Mouse (Mus musculus) kidney, embryonic 16.5 days (tissue): ENCODE data around the gene Bcat1. TPM values are rescaled to one million over a fixed set of nuclear protein-coding genes. Genes with fewer than 3 reads are reported as not detected.

ENCODE experiments used
- ATAC-seq: fragments of 200-750 bp; cut with Nextera tagmentation; 2 replicates; pipeline ENCODE4 v1.8.0; 2017; ENCODE audit warnings: moderate TSS enrichment; ENCODE audit not compliant: low FRiP score, low TSS enrichment
- H3K27ac ChIP-seq: fragments of 300-500 bp; sonication (generic); 2 replicates; pipeline ENCODE4 v1.5.1; 2014; ENCODE audit warnings: low read length
- H3K27me3 ChIP-seq: fragments of 300-500 bp; sonication (generic); 2 replicates; pipeline ENCODE4 v1.6.1; 2014; ENCODE audit warnings: low read length, control low read depth, mixed read lengths; ENCODE audit not compliant: insufficient read depth
- H3K36me3 ChIP-seq: fragments of 300-500 bp; sonication (generic); 2 replicates; pipeline ENCODE4 v1.6.1; 2014; ENCODE audit warnings: low read length, control low read depth, mixed read lengths; ENCODE audit not compliant: insufficient read depth
- H3K4me1 ChIP-seq: fragments of 300-500 bp; sonication (generic); 2 replicates; pipeline ENCODE4 v1.6.1; 2014; ENCODE audit warnings: low read length, control low read depth, mixed read lengths; ENCODE audit not compliant: insufficient read depth
- H3K4me2 ChIP-seq: fragments of 300-500 bp; sonication (generic); replicated peaks from 2 replicates; pipeline ENCODE4 v1.6.1; 2014; ENCODE audit warnings: low read depth, low read length
- H3K4me3 ChIP-seq: fragments of 300-500 bp; sonication (generic); 2 replicates; pipeline ENCODE4 v1.5.1; 2014; ENCODE audit warnings: mild to moderate bottlenecking, low read length
- H3K9ac ChIP-seq: fragments of 300-500 bp; sonication (generic); replicated peaks from 2 replicates; pipeline ENCODE4 v1.6.1; 2014; ENCODE audit warnings: low read length
- H3K9me3 ChIP-seq: fragments of 300-500 bp; sonication (generic); 2 replicates; pipeline ENCODE4 v1.6.1; 2016; ENCODE audit warnings: low read length, control low read depth
- whole genome bisulfite sequencing: fragments of 180-500 bp; shearing (Covaris S2); extraction: QIAGEN DNeasy Blood & Tissue Kit; methylation state at CpG from one replicate; pipeline ENCODE4 v1.1.7; 2014; 5-methylcytosine and 5-hydroxymethylcytosine counted together
- polyA plus RNA-seq: library from polyadenylated mRNA; unstranded; fragments of >200 nt; fragmentation: Nextera tagmentation; extraction: Ambion mirVana; gene quantifications from 2 replicates; pipeline ENCODE4 v1.2.1, GENCODE M21; 2015

The Bcat1 gene
- polyA plus RNA-seq, 1 experiment from 2014 or later = 7.1 TPM

- Histone ChIP-seq H3K36me3 (no peaks in the 10 kb centered on the region), H3K9me3 (no peaks in the 10 kb centered on the region), H3K4me1 (peaks cover 6% of the 10 kb centered on the region), H3K4me2 (no peak overlapping the region), H3K4me3 (no peak overlapping the region), H3K27ac (no peak overlapping the region), H3K27me3 (peaks cover 9% of the 10 kb centered on the region; the same call in 1 of the 2 replicates), H3K9ac (no peak overlapping the region)
- WGBS = 88% methylated on average over 13 of the region's 13 CpGs
- ATAC-seq = no peak
These were observed 29.6 kb downstream of the Bcat1 start for GRCm38 (mm10) chr6:145046266-145046890.

GRCm38 (mm10) chr6:145044916-145045574, 30.9 kb downstream of the Bcat1 start:
- no peaks in the 10 kb centered on the region for H3K36me3 ChIP-seq
- H3K27ac ChIP-seq = no peak overlapping the region
- H3K4me1 ChIP-seq = peaks cover 6% of the 10 kb centered on the region
- no peak overlapping the region for H3K4me3 ChIP-seq
- H3K9me3 ChIP-seq = no peaks in the 10 kb centered on the region
- H3K9ac ChIP-seq = no peak overlapping the region; the same call in 1 of the 2 replicates
- 81% methylated on average over 20 of the region's 20 CpGs for WGBS
- no peak overlapping the region for H3K4me2 ChIP-seq
- ATAC-seq = no peak
- peaks cover 9% of the 10 kb centered on the region; the same call in 1 of the 2 replicates for H3K27me3 ChIP-seq

GRCm38 (mm10) chr6:145040732-145041131, 35.3 kb downstream of the Bcat1 start:
- 56% methylated on average over 7 of the region's 7 CpGs for WGBS
- no peak for ATAC-seq
- Histone ChIP-seq H3K9ac (no peak overlapping the region), H3K4me3 (no peak overlapping the region), H3K36me3 (no peaks in the 10 kb centered on the region), H3K4me1 (no peaks in the 10 kb centered on the region), H3K4me2 (no peak overlapping the region), H3K9me3 (no peaks in the 10 kb centered on the region), H3K27ac (no peak overlapping the region), H3K27me3 (no peaks in the 10 kb centered on the region)

GRCm38 (mm10) chr6:145037626-145038025, 38.4 kb downstream of the Bcat1 start:
- Histone ChIP-seq H3K9me3 (no peaks in the 10 kb centered on the region), H3K4me1 (no peaks in the 10 kb centered on the region), H3K27ac (no peak overlapping the region), H3K4me3 (no peak overlapping the region), H3K4me2 (no peak overlapping the region), H3K9ac (no peak overlapping the region), H3K36me3 (no peaks in the 10 kb centered on the region), H3K27me3 (no peaks in the 10 kb centered on the region)
- ATAC-seq = no peak
- 64% methylated on average over 1 of the region's 1 CpGs for WGBS

GRCm38 (mm10) chr6:145035412-145035811, 40.6 kb downstream of the Bcat1 start:
- WGBS = 77% methylated on average over 9 of the region's 9 CpGs
- H3K4me1 ChIP-seq = no peaks in the 10 kb centered on the region
- H3K9ac ChIP-seq = no peak overlapping the region
- H3K36me3 ChIP-seq = no peaks in the 10 kb centered on the region
- H3K27me3 ChIP-seq = no peaks in the 10 kb centered on the region
- no peak overlapping the region for H3K4me3 ChIP-seq
- H3K9me3 ChIP-seq = no peaks in the 10 kb centered on the region
- no peak for ATAC-seq
- H3K4me2 ChIP-seq = no peak overlapping the region
- no peak overlapping the region for H3K27ac ChIP-seq

- H3K4me3 ChIP-seq = no peak overlapping the region
- no peaks in the 10 kb centered on the region for H3K9me3 ChIP-seq
- no peak for ATAC-seq
- no peak overlapping the region for H3K4me2 ChIP-seq
- no peaks in the 10 kb centered on the region for H3K27me3 ChIP-seq
- H3K9ac ChIP-seq = no peak overlapping the region
- no peaks in the 10 kb centered on the region for H3K4me1 ChIP-seq
- no peak overlapping the region for H3K27ac ChIP-seq
- H3K36me3 ChIP-seq = no peaks in the 10 kb centered on the region
- whole genome bisulfite sequencing = 58% methylated on average over 9 of the region's 9 CpGs
These were observed 45.4 kb downstream of the Bcat1 start for GRCm38 (mm10) chr6:145030587-145030986.

GRCm38 (mm10) chr6:145023990-145024389, 52.0 kb downstream of the Bcat1 start:
- Histone ChIP-seq H3K4me1 (no peaks in the 10 kb centered on the region; the same call in 1 of the 2 replicates), H3K27me3 (no peaks in the 10 kb centered on the region), H3K4me3 (no peak overlapping the region), H3K27ac (no peak overlapping the region), H3K36me3 (no peaks in the 10 kb centered on the region), H3K4me2 (no peak overlapping the region), H3K9ac (no peak overlapping the region), H3K9me3 (peaks cover 6% of the 10 kb centered on the region; the same call in 1 of the 2 replicates)
- 55% methylated on average over 8 of the region's 8 CpGs for WGBS
- ATAC-seq = no peak; the same call in 1 of the 2 replicates

- Histone ChIP-seq H3K27me3 (no peaks in the 10 kb centered on the region), H3K27ac (no peak overlapping the region), H3K36me3 (no peaks in the 10 kb centered on the region), H3K4me2 (no peak overlapping the region), H3K9me3 (peaks cover 6% of the 10 kb centered on the region; the same call in 1 of the 2 replicates), H3K9ac (no peak overlapping the region), H3K4me3 (no peak overlapping the region), H3K4me1 (no peaks in the 10 kb centered on the region; the same call in 1 of the 2 replicates)
- no peak for ATAC-seq
- 88% methylated on average over 14 of the region's 14 CpGs for WGBS
These were observed 52.8 kb downstream of the Bcat1 start for GRCm38 (mm10) chr6:145022966-145023725.

- no peak overlapping the region for H3K9ac ChIP-seq
- H3K36me3 ChIP-seq = no peaks in the 10 kb centered on the region
- H3K4me3 ChIP-seq = no peak overlapping the region
- H3K27ac ChIP-seq = no peak overlapping the region
- no peaks in the 10 kb centered on the region; the same call in 1 of the 2 replicates for H3K4me1 ChIP-seq
- 18% methylated on average over 5 of the region's 5 CpGs for WGBS
- H3K9me3 ChIP-seq = peaks cover 6% of the 10 kb centered on the region; the same call in 1 of the 2 replicates
- ATAC-seq = no peak
- H3K4me2 ChIP-seq = no peak overlapping the region
- H3K27me3 ChIP-seq = no peaks in the 10 kb centered on the region
These were observed 53.6 kb downstream of the Bcat1 start for GRCm38 (mm10) chr6:145022349-145022748.
